Mouse (Mus musculus): ENCODE results near the gene Sprr4. TPM values are rescaled to one million over a fixed set of nuclear protein-coding genes. Genes with fewer than 3 reads are reported as not detected.
"Not testable (repeated sequence)": the region's sequence is repeated elsewhere in the genome, so short reads cannot be mapped to it uniquely, and the experiment has no call there.

Gene Sprr4
- not detected in 2 replicates for polyA plus RNA-seq (2014; fragmentation: Nextera tagmentation; extraction: Ambion mirVana)

DNA sequence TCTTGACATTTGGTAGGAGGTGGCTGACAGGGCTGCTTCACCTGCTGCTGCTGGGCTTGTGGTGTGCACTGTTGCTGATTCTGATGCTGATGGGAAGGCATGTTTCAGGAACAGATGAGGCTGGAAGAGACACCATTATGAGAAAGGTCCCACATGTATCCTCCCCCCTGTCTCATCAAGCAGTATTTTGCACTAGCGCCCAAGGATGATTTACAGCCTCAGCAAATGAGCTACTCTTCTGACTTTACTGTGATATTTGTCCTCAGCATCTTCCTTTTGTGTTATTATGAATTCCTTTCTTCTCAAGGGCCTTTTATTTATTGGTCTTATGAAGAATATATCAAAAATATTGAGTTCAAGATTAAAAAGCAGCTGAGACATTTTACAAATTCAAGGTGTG lies at the start of gene Sprr4:
Gene Sprr4 (minus strand): TSS at position 101 of the 400 bp plus-strand sequence.
- no peak for ATAC-seq (ENCODE audit: low read depth)
- 96% methylated on average over 1 of the region's 1 CpGs for WGBS
- Histone ChIP-seq H3K27ac (replicated peaks; ENCODE audit: low read depth, low read length) (no peak within 1 kb of the TSS), H3K4me3 (ENCODE audit: low read depth, low read length) (no peak within 1 kb of the TSS), H3K4me1 (ENCODE audit: control insufficient read depth, insufficient read depth, low read length) (no peaks in the 10 kb centered on the region), H3K9me3 (ENCODE audit: control insufficient read depth, low read length) (no peaks in the 10 kb centered on the region), H3K36me3 (ENCODE audit: control insufficient read depth, insufficient read depth, low read length) (no peaks in the 10 kb centered on the region), H3K27me3 (replicated peaks; ENCODE audit: control insufficient read depth, insufficient read depth, low read length) (no peaks in the 10 kb centered on the region), H3K4me2 (ENCODE audit: low read depth, low read length) (no peak within 1 kb of the TSS), H3K9ac (ENCODE audit: low read depth, low read length) (no peak within 1 kb of the TSS)
- DNase-seq (ENCODE audit: low spot score): no peak

DNA sequence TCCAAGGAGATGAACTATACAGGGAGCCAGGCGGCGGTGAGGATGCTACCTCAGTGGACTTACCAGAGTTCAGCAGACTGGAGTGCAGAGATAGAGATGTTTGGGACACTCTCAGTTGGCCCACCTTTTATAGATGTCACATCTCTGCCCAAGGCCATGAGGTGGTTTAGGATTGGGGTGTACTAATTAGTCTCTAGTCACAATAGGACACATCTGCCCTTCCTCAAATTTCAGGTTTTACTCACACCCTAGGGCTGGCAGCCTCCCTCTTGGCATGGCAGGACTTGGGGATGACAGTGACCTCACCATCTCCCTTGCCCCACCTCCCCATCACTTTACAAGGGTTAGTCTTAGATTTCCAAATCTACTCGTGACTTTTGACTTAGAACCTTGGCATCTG lies 34.1 kb upstream of the Sprr4 start, which contains the start of gene 2310046K23Rik:
Gene 2310046K23Rik (minus strand): TSS at position 101 of the 400 bp plus-strand sequence.
- ATAC-seq (ENCODE audit: low read depth) (no peak), DNase-seq (ENCODE audit: low spot score) (no peak)
- 89% methylated on average over 3 of the region's 3 CpGs for WGBS
- H3K4me2 ChIP-seq (ENCODE audit: low read depth, low read length): no peak within 1 kb of the TSS
- no peak within 1 kb of the TSS for H3K4me3 ChIP-seq (ENCODE audit: low read depth, low read length)
- H3K9me3 ChIP-seq (ENCODE audit: control insufficient read depth, low read length): no peaks in the 10 kb centered on the region
- H3K27me3 ChIP-seq (replicated peaks; ENCODE audit: control insufficient read depth, insufficient read depth, low read length): no peaks in the 10 kb centered on the region
- no peaks in the 10 kb centered on the region for H3K4me1 ChIP-seq (ENCODE audit: control insufficient read depth, insufficient read depth, low read length)
- no peak within 1 kb of the TSS for H3K9ac ChIP-seq (ENCODE audit: low read depth, low read length)
- no peak within 1 kb of the TSS for H3K27ac ChIP-seq (replicated peaks; ENCODE audit: low read depth, low read length)
- H3K36me3 ChIP-seq (ENCODE audit: control insufficient read depth, insufficient read depth, low read length): no peaks in the 10 kb centered on the region

- DNase-seq (ENCODE audit: low spot score) (peak; percentile 16), ATAC-seq (ENCODE audit: low read depth) (no peak)
- Histone ChIP-seq H3K36me3 (ENCODE audit: control insufficient read depth, insufficient read depth, low read length) (no peaks in the 10 kb centered on the region), H3K27me3 (replicated peaks; ENCODE audit: control insufficient read depth, insufficient read depth, low read length) (no peaks in the 10 kb centered on the region), H3K9ac (ENCODE audit: low read depth, low read length) (no peak overlapping the region), H3K4me1 (ENCODE audit: control insufficient read depth, insufficient read depth, low read length) (no peaks in the 10 kb centered on the region), H3K4me3 (ENCODE audit: low read depth, low read length) (no peak overlapping the region), H3K27ac (replicated peaks; ENCODE audit: low read depth, low read length) (no peak overlapping the region), H3K9me3 (ENCODE audit: control insufficient read depth, low read length) (no peaks in the 10 kb centered on the region), H3K4me2 (ENCODE audit: low read depth, low read length) (no peak overlapping the region)
Observed at GRCm38 (mm10) chr3:92512325-92512724, 12.0 kb upstream of the Sprr4 start.

DNA sequence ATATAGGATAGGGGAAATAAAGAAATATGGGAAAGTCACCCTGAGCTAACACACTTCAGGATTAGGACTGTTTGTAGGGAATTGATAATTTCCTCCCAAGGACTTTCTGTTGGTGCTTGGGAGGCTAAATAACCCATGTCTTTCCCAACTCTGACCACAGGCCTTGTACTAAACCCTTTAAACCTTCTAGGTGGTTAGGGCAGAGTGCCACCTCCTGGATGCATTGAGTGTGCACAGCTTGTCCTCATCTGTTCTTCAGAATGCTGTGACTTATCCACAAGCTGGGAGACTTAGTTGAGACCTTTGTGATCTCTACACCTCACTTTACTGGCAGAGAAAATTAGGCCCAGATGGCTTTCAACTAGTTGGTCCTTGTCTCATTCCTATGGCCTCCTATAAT lies 10.5 kb upstream of the Sprr4 start:
- Histone ChIP-seq H3K27me3 (replicated peaks; ENCODE audit: control insufficient read depth, insufficient read depth, low read length) (no peaks in the 10 kb centered on the region), H3K36me3 (ENCODE audit: control insufficient read depth, insufficient read depth, low read length) (no peaks in the 10 kb centered on the region), H3K4me3 (ENCODE audit: low read depth, low read length) (no peak overlapping the region), H3K4me2 (ENCODE audit: low read depth, low read length) (no peak overlapping the region), H3K9me3 (ENCODE audit: control insufficient read depth, low read length) (no peaks in the 10 kb centered on the region), H3K4me1 (ENCODE audit: control insufficient read depth, insufficient read depth, low read length) (no peaks in the 10 kb centered on the region), H3K9ac (ENCODE audit: low read depth, low read length) (no peak overlapping the region), H3K27ac (replicated peaks; ENCODE audit: low read depth, low read length) (no peak overlapping the region)
- ATAC-seq (ENCODE audit: low read depth) (no peak), DNase-seq (ENCODE audit: low spot score) (peak; percentile 40)

GRCm38 (mm10) chr3:92508185-92508584 lies 7.9 kb upstream of the Sprr4 start:
- Histone ChIP-seq H3K4me2 (ENCODE audit: low read depth, low read length) (no peak overlapping the region), H3K9me3 (ENCODE audit: control insufficient read depth, low read length) (no peaks in the 10 kb centered on the region), H3K4me1 (ENCODE audit: control insufficient read depth, insufficient read depth, low read length) (no peaks in the 10 kb centered on the region), H3K4me3 (ENCODE audit: low read depth, low read length) (no peak overlapping the region), H3K9ac (ENCODE audit: low read depth, low read length) (no peak overlapping the region), H3K36me3 (ENCODE audit: control insufficient read depth, insufficient read depth, low read length) (no peaks in the 10 kb centered on the region), H3K27ac (replicated peaks; ENCODE audit: low read depth, low read length) (no peak overlapping the region), H3K27me3 (replicated peaks; ENCODE audit: control insufficient read depth, insufficient read depth, low read length) (no peaks in the 10 kb centered on the region)
- ATAC-seq (ENCODE audit: low read depth): no peak
- DNase-seq (ENCODE audit: low spot score): no peak
- 78% methylated on average over 1 of the region's 1 CpGs for WGBS

DNA sequence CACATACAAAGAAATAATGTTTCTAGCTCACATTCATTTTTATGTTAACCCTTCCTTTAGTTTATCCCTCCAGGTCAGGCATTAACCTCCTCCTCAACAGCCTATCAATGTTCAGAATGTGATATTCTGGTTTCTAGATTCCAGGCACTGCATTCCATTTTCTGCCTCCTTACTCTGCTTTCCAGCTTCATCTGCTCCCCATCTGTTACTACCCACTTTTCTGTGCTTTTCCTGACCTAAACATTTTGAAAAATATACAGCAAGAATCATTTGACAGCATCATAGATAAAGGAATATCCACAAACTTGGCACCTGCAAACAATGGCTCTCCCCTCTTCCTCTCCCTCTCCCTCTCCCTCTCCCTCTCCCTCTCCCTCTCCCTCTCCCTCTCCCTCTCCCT lies 3.2 kb upstream of the Sprr4 start:
- no peaks in the 10 kb centered on the region for H3K36me3 ChIP-seq (ENCODE audit: control insufficient read depth, insufficient read depth, low read length)
- no peak overlapping the region for H3K4me3 ChIP-seq (ENCODE audit: low read depth, low read length)
- no peak overlapping the region for H3K9ac ChIP-seq (ENCODE audit: low read depth, low read length)
- no peaks in the 10 kb centered on the region for H3K27me3 ChIP-seq (replicated peaks; ENCODE audit: control insufficient read depth, insufficient read depth, low read length)
- H3K27ac ChIP-seq (replicated peaks; ENCODE audit: low read depth, low read length): no peak overlapping the region
- H3K4me1 ChIP-seq (ENCODE audit: control insufficient read depth, insufficient read depth, low read length): no peaks in the 10 kb centered on the region
- DNase-seq (ENCODE audit: low spot score): no peak
- H3K9me3 ChIP-seq (ENCODE audit: control insufficient read depth, low read length): no peaks in the 10 kb centered on the region
- no peak overlapping the region for H3K4me2 ChIP-seq (ENCODE audit: low read depth, low read length)
- ATAC-seq (ENCODE audit: low read depth): no peak

GRCm38 (mm10) chr3:92490262-92490661 lies 10.0 kb downstream of the Sprr4 start:
- not testable (repeated sequence) for H3K27me3 ChIP-seq (replicated peaks; ENCODE audit: control insufficient read depth, insufficient read depth, low read length); H3K9me3 ChIP-seq (ENCODE audit: control insufficient read depth, low read length); H3K4me2 ChIP-seq (ENCODE audit: low read depth, low read length); H3K27ac ChIP-seq (replicated peaks; ENCODE audit: low read depth, low read length); H3K4me1 ChIP-seq (ENCODE audit: control insufficient read depth, insufficient read depth, low read length); ATAC-seq (ENCODE audit: low read depth); H3K9ac ChIP-seq (ENCODE audit: low read depth, low read length); DNase-seq (ENCODE audit: low spot score); H3K4me3 ChIP-seq (ENCODE audit: low read depth, low read length); H3K36me3 ChIP-seq (ENCODE audit: control insufficient read depth, insufficient read depth, low read length)

DNA sequence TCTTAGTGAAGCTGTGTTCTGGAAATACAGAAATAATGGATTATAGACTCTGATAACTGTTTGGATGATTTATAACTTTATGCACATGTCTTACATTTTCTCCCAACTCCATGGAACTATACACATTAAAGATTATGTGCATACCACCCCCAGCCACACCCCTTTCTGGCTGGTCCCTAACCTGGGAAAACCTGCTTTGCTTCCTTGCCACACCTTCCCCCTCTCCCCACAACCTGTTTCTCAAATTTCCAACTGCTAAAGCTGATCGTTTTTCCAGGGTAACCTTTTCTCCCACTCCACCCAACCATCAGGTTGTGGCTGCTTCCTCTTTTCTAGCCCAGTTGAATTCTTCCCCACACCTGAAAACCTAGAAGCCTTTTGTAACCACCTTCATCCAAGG lies 14.0 kb downstream of the Sprr4 start:
- no peak overlapping the region for H3K4me3 ChIP-seq (ENCODE audit: low read depth, low read length)
- no peaks in the 10 kb centered on the region for H3K27me3 ChIP-seq (replicated peaks; ENCODE audit: control insufficient read depth, insufficient read depth, low read length)
- peak; percentile 80; the same call in 1 of the 2 replicates for ATAC-seq (ENCODE audit: low read depth)
- no peaks in the 10 kb centered on the region for H3K9me3 ChIP-seq (ENCODE audit: control insufficient read depth, low read length)
- no peaks in the 10 kb centered on the region for H3K36me3 ChIP-seq (ENCODE audit: control insufficient read depth, insufficient read depth, low read length)
- peak; percentile 72 for DNase-seq (ENCODE audit: low spot score)
- no peak overlapping the region for H3K4me2 ChIP-seq (ENCODE audit: low read depth, low read length)
- 30% methylated on average over 1 of the region's 1 CpGs for WGBS
- H3K9ac ChIP-seq (ENCODE audit: low read depth, low read length): no peak overlapping the region
- H3K4me1 ChIP-seq (ENCODE audit: control insufficient read depth, insufficient read depth, low read length): no peaks in the 10 kb centered on the region
- no peak overlapping the region for H3K27ac ChIP-seq (replicated peaks; ENCODE audit: low read depth, low read length)

DNA sequence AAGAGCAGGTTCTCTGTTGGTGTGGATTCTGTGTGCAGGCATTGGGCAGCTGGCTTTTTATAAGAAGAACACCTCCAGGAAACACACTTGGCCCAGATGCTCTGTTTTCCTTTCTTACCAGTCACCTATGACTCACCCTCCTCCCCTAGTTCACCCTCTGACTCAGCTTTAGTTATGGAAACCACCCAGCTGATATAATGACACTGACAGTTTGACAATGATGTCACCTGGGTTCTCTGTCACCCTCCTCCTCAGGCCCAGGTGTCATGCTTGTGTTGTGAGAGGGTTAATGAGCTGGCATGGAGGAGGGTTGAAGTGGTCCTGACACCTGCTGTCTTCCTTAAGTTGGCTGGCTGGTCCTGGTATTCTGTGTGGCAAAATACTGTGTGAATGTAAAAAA lies 14.4 kb downstream of the Sprr4 start, which contains the start of gene Sprr1a:
Gene Sprr1a (minus strand): TSS at position 33 of the 400 bp plus-strand sequence.
- Histone ChIP-seq H3K9me3 (ENCODE audit: control insufficient read depth, low read length) (no peaks in the 10 kb centered on the region), H3K27me3 (replicated peaks; ENCODE audit: control insufficient read depth, insufficient read depth, low read length) (no peaks in the 10 kb centered on the region), H3K9ac (ENCODE audit: low read depth, low read length) (no peak within 1 kb of the TSS), H3K27ac (replicated peaks; ENCODE audit: low read depth, low read length) (0 out of 2 replicates have a peak within 1 kb of the TSS, but pooled peaks have one; percentile 10), H3K36me3 (ENCODE audit: control insufficient read depth, insufficient read depth, low read length) (no peaks in the 10 kb centered on the region), H3K4me1 (ENCODE audit: control insufficient read depth, insufficient read depth, low read length) (no peaks in the 10 kb centered on the region), H3K4me3 (ENCODE audit: low read depth, low read length) (no peak within 1 kb of the TSS), H3K4me2 (ENCODE audit: low read depth, low read length) (no peak within 1 kb of the TSS)
- peak; percentile 75; the same call in 1 of the 2 replicates for ATAC-seq (ENCODE audit: low read depth)
- peak; percentile 31 for DNase-seq (ENCODE audit: low spot score)
